Mouse (Mus musculus) embryonic facial prominence, embryonic 10.5 days (tissue): Measurements from ENCODE around the gene Dapk1. TPM values are rescaled to one million over a fixed set of nuclear protein-coding genes. Genes with fewer than 3 reads are reported as not detected.

ENCODE experiments used
- DNase-seq: peaks from one replicate; pipeline ENCODE4 v3.0.0-alpha.2; 2017; ENCODE audit warnings: low spot score
- H3K27ac ChIP-seq: fragments of 300-500 bp; sonication (generic); replicated peaks from 2 replicates; pipeline ENCODE4 v1.5.1; 2016; ENCODE audit warnings: mild to moderate bottlenecking
- H3K27me3 ChIP-seq: fragments of 300-500 bp; sonication (generic); replicated peaks from 2 replicates; pipeline ENCODE4 v1.6.1; 2016; ENCODE audit warnings: low read depth, mild to moderate bottlenecking; ENCODE audit not compliant: poor library complexity, severe bottlenecking
- H3K36me3 ChIP-seq: fragments of 300-500 bp; sonication (generic); replicated peaks from 2 replicates; pipeline ENCODE4 v1.6.1; 2016; ENCODE audit warnings: mild to moderate bottlenecking, moderate library complexity
- H3K4me1 ChIP-seq: fragments of 300-500 bp; sonication (generic); 2 replicates; pipeline ENCODE4 v1.6.1; 2016
- H3K4me3 ChIP-seq: fragments of 300-500 bp; sonication (generic); 2 replicates; pipeline ENCODE4 v1.5.1; 2016; ENCODE audit warnings: mild to moderate bottlenecking, moderate library complexity
- H3K9me3 ChIP-seq: fragments of 300-500 bp; sonication (generic); 2 replicates; pipeline ENCODE4 v1.6.1; 2016; ENCODE audit warnings: mild to moderate bottlenecking
- WGBS: fragments of 180-500 bp; shearing (Covaris S2); methylation state at CpG from one replicate; pipeline ENCODE4 v1.1.7; 2016; 5-methylcytosine and 5-hydroxymethylcytosine counted together
- polyA plus RNA-seq: library from polyadenylated mRNA; unstranded; fragments of >200 nt; fragmentation: Nextera tagmentation; extraction: Ambion mirVana; gene quantifications from 2 replicates; pipeline ENCODE4 v1.2.1, GENCODE M21; 2016

Dapk1 gene
- polyA plus RNA-seq, 1 experiment from 2014 or later = 20.9 TPM

- peak; percentile 88 for DNase-seq
- peak overlapping the region; percentile 75 for H3K27ac ChIP-seq
- peak overlapping the region; percentile 37 for H3K4me3 ChIP-seq
- 14% methylated on average over 9 of the region's 9 CpGs for WGBS
- H3K36me3 ChIP-seq = peaks cover 64% of the 10 kb centered on the region
- no peaks in the 10 kb centered on the region for H3K9me3 ChIP-seq
- H3K27me3 ChIP-seq = no peaks in the 10 kb centered on the region
- peaks cover 20% of the 10 kb centered on the region for H3K4me1 ChIP-seq
Measured at GRCm38 (mm10) chr13:60737632-60738324, 136.0 kb downstream of the Dapk1 start.

GRCm38 (mm10) chr13:60738429-60738828 is 136.7 kb downstream of the Dapk1 start:
- H3K27me3 ChIP-seq = no peaks in the 10 kb centered on the region
- peaks cover 20% of the 10 kb centered on the region for H3K4me1 ChIP-seq
- H3K4me3 ChIP-seq = peak overlapping the region; percentile 37
- H3K36me3 ChIP-seq = peaks cover 57% of the 10 kb centered on the region
- peak overlapping the region; percentile 75; the same call in 1 of the 2 replicates for H3K27ac ChIP-seq
- WGBS = 12% methylated on average over 9 of the region's 9 CpGs
- peak; percentile 80 for DNase-seq
- H3K9me3 ChIP-seq = no peaks in the 10 kb centered on the region

- H3K36me3 ChIP-seq = peaks cover 42% of the 10 kb centered on the region
- H3K27ac ChIP-seq = no peak overlapping the region
- no peaks in the 10 kb centered on the region for H3K27me3 ChIP-seq
- peaks cover 20% of the 10 kb centered on the region for H3K4me1 ChIP-seq
- H3K4me3 ChIP-seq = no peak overlapping the region
- DNase-seq = no peak
- WGBS = 90% methylated on average over 6 of the region's 6 CpGs
- no peaks in the 10 kb centered on the region for H3K9me3 ChIP-seq
Measured at GRCm38 (mm10) chr13:60740248-60740647, 138.5 kb downstream of the Dapk1 start.

GRCm38 (mm10) chr13:60742611-60743010 is 140.9 kb downstream of the Dapk1 start:
- H3K4me3 ChIP-seq = no peak overlapping the region
- H3K9me3 ChIP-seq = no peaks in the 10 kb centered on the region
- no peaks in the 10 kb centered on the region for H3K27me3 ChIP-seq
- 88% methylated on average over 3 of the region's 3 CpGs for WGBS
- peaks cover 6% of the 10 kb centered on the region for H3K4me1 ChIP-seq
- DNase-seq = no peak
- peaks cover 35% of the 10 kb centered on the region for H3K36me3 ChIP-seq
- no peak overlapping the region for H3K27ac ChIP-seq

- Histone ChIP-seq H3K27ac (peak overlapping the region; percentile 19; the same call in 1 of the 2 replicates), H3K4me3 (no peak overlapping the region), H3K27me3 (no peaks in the 10 kb centered on the region), H3K36me3 (peaks cover 44% of the 10 kb centered on the region), H3K9me3 (no peaks in the 10 kb centered on the region), H3K4me1 (no peaks in the 10 kb centered on the region)
- 79% methylated on average over 13 of the region's 13 CpGs for WGBS
- DNase-seq = no peak
Measured at GRCm38 (mm10) chr13:60743381-60744077, 141.8 kb downstream of the Dapk1 start.

- Histone ChIP-seq H3K4me1 (no peaks in the 10 kb centered on the region), H3K9me3 (no peaks in the 10 kb centered on the region), H3K27me3 (no peaks in the 10 kb centered on the region), H3K4me3 (no peak overlapping the region), H3K36me3 (peaks cover 49% of the 10 kb centered on the region), H3K27ac (peak overlapping the region; percentile 19; the same call in 1 of the 2 replicates)
- 38% methylated on average over 7 of the region's 7 CpGs for WGBS
- peak; percentile 84 for DNase-seq
Measured at GRCm38 (mm10) chr13:60744078-60744460, 142.3 kb downstream of the Dapk1 start.

GRCm38 (mm10) chr13:60744736-60745135 is 143.0 kb downstream of the Dapk1 start:
- no peaks in the 10 kb centered on the region for H3K27me3 ChIP-seq
- H3K4me3 ChIP-seq = no peak overlapping the region
- WGBS = 91% methylated on average over 3 of the region's 3 CpGs
- no peaks in the 10 kb centered on the region for H3K4me1 ChIP-seq
- DNase-seq = no peak
- peaks cover 52% of the 10 kb centered on the region for H3K36me3 ChIP-seq
- H3K27ac ChIP-seq = no peak overlapping the region
- no peaks in the 10 kb centered on the region for H3K9me3 ChIP-seq

- H3K4me1 ChIP-seq = no peaks in the 10 kb centered on the region
- 91% methylated on average over 12 of the region's 12 CpGs for WGBS
- DNase-seq = no peak
- H3K36me3 ChIP-seq = peaks cover 52% of the 10 kb centered on the region
- H3K9me3 ChIP-seq = no peaks in the 10 kb centered on the region
- no peak overlapping the region for H3K4me3 ChIP-seq
- H3K27me3 ChIP-seq = no peaks in the 10 kb centered on the region
- no peak overlapping the region for H3K27ac ChIP-seq
Measured at GRCm38 (mm10) chr13:60745358-60745757, 143.6 kb downstream of the Dapk1 start.

- peaks cover 55% of the 10 kb centered on the region for H3K36me3 ChIP-seq
- DNase-seq = peak; percentile 58
- no peaks in the 10 kb centered on the region for H3K4me1 ChIP-seq
- no peak overlapping the region for H3K4me3 ChIP-seq
- H3K27ac ChIP-seq = no peak overlapping the region
- H3K9me3 ChIP-seq = no peaks in the 10 kb centered on the region
- 42% methylated on average over 1 of the region's 1 CpGs for WGBS
- no peaks in the 10 kb centered on the region for H3K27me3 ChIP-seq
Measured at GRCm38 (mm10) chr13:60746271-60746670, 144.5 kb downstream of the Dapk1 start.

- WGBS = 88% methylated on average over 1 of the region's 1 CpGs
- H3K36me3 ChIP-seq = peaks cover 55% of the 10 kb centered on the region
Measured at GRCm38 (mm10) chr13:60747201-60747600, 145.5 kb downstream of the Dapk1 start.

GRCm38 (mm10) chr13:60748556-60748955 is 146.8 kb downstream of the Dapk1 start:
- peaks cover 65% of the 10 kb centered on the region for H3K36me3 ChIP-seq
- H3K4me1 ChIP-seq = no peaks in the 10 kb centered on the region
- H3K4me3 ChIP-seq = no peak overlapping the region
- no peak overlapping the region for H3K27ac ChIP-seq
- no peaks in the 10 kb centered on the region for H3K9me3 ChIP-seq
- peak; percentile 16 for DNase-seq
- H3K27me3 ChIP-seq = no peaks in the 10 kb centered on the region
- WGBS = 88% methylated on average over 2 of the region's 2 CpGs

More at GRCm38 (mm10) chr13:60747201-60747600, 145.5 kb downstream of the Dapk1 start:
- DNase-seq = no peak
- Histone ChIP-seq H3K4me1 (no peaks in the 10 kb centered on the region), H3K27ac (no peak overlapping the region), H3K9me3 (no peaks in the 10 kb centered on the region), H3K27me3 (no peaks in the 10 kb centered on the region), H3K4me3 (no peak overlapping the region)

- Histone ChIP-seq H3K27ac (no peak overlapping the region), H3K9me3 (no peaks in the 10 kb centered on the region), H3K4me1 (no peaks in the 10 kb centered on the region), H3K27me3 (no peaks in the 10 kb centered on the region), H3K36me3 (peaks cover 77% of the 10 kb centered on the region), H3K4me3 (no peak overlapping the region)
- DNase-seq = no peak
- WGBS = 94% methylated on average over 7 of the region's 7 CpGs
Measured at GRCm38 (mm10) chr13:60750930-60751329, 149.2 kb downstream of the Dapk1 start.

GRCm38 (mm10) chr13:60753216-60753615 is 151.5 kb downstream of the Dapk1 start:
- Histone ChIP-seq H3K9me3 (no peaks in the 10 kb centered on the region), H3K4me1 (no peaks in the 10 kb centered on the region), H3K4me3 (no peak overlapping the region), H3K36me3 (peaks cover 80% of the 10 kb centered on the region), H3K27ac (no peak overlapping the region), H3K27me3 (no peaks in the 10 kb centered on the region)
- no peak for DNase-seq
- WGBS = 95% methylated on average over 6 of the region's 6 CpGs
